Mouse (Mus musculus): ENCODE results near the gene Gm43191.

Gm43191 gene

GRCm38 (mm10) chr3:116620636-116621370 is 60.3 kb downstream of the Gm43191 start:
- no peak for DNase-seq

- DNase-seq = no peak
Observed at GRCm38 (mm10) chr3:116618855-116619254, 62.2 kb downstream of the Gm43191 start.

DNA sequence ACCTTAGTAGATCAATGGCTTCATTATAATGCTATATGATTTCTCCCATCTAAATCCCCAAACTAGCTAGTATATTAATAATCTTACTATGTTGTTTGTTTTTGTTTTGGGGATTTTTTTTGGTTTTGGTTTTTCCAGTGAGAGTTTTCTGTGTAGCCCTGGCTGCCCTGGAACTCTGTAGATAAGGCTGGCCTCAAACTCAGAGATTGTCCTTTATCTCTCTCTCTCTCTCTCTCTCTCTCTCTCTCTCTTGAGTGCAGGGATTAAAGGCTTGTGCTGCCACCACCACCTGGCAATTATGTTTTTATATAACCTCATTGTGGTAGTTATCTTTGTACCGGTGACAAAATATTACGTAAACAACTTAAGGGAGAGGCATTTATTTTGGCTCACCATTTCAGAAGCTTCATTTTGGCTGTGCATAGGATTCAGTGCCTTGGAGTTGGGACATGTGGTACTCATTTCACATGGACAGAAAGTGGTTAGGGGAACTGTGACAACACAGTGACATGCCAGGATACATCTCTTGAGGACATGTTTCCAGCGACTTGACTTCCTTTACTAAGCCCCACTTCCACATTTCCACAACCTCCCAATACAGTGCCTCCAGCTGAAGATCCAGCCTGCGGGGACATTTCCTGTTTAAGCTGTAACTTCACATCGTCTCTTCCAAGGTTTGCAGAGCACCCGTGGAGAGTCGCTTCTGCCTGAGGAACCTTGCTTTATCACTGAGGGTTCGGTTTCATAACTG is 65.6 kb downstream of the Gm43191 start:
- no peak for DNase-seq

- DNase-seq = no peak
Observed at GRCm38 (mm10) chr3:116614295-116614892, 66.7 kb downstream of the Gm43191 start, which contains the start of gene Trmt13. TSS of gene Trmt13 (minus strand) at chr3:116614587.

DNA sequence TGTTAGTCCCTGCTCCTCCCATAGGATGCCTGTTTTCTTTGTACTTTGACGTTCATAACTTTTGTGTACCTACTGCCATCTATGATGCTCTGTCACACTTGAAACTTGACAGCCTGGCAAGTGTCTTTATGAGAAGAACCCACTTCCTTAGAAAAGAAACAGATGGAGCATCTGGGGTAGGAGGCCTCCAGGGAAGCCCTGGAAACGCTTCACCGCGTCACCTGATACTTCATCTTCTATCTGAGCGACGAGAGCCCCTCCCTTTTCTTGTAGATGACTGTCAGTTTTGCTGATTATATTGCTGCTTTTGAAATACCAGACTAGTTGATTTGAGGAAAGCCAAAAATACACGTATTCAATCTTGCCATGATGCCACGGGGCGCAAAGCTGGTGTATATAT is 76.5 kb downstream of the Gm43191 start:
- no peak for DNase-seq

- DNase-seq = no peak
Observed at GRCm38 (mm10) chr3:116601781-116602180, 79.3 kb downstream of the Gm43191 start.

DNA sequence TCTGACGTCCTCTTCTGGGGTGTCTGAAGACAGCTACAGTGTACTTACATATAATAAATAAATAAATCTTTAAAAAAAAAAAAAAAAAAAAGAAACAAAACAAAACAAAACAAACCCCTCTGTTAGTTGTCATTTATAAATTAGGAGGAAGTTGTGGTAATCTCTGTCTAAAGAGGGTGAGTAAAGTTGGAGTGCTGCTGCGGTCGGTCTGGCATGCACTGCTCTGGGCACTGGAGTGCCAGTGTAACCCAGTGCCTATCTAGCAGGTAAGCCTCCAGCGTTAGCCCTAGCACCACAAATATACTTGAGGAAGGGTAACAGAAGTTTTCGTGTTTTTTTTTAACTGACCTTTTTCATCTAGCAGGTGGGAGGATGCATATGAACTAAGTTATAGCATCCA is 80.1 kb downstream of the Gm43191 start:
- no peak for DNase-seq

- no peak for DNase-seq
Observed at GRCm38 (mm10) chr3:116599705-116600104, 81.4 kb downstream of the Gm43191 start.

DNA sequence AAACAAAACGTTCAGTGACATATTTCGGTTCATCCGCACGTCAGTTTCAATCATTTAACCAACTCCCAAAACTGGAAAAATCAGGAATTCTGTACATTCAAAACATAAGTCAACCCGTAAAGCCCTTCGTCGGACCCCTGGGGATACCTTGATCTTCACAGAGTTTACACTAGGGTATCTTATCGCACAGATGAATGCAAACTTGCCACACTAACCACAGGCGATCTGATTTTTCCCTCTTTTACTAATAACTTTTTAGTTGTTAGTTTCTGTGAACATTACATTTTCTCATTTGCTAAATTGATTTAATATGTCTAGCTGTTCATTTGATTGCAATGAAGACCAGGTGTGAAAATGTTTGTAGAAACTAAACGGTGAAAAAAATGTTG is 85.5 kb downstream of the Gm43191 start:
- DNase-seq = no peak

DNA sequence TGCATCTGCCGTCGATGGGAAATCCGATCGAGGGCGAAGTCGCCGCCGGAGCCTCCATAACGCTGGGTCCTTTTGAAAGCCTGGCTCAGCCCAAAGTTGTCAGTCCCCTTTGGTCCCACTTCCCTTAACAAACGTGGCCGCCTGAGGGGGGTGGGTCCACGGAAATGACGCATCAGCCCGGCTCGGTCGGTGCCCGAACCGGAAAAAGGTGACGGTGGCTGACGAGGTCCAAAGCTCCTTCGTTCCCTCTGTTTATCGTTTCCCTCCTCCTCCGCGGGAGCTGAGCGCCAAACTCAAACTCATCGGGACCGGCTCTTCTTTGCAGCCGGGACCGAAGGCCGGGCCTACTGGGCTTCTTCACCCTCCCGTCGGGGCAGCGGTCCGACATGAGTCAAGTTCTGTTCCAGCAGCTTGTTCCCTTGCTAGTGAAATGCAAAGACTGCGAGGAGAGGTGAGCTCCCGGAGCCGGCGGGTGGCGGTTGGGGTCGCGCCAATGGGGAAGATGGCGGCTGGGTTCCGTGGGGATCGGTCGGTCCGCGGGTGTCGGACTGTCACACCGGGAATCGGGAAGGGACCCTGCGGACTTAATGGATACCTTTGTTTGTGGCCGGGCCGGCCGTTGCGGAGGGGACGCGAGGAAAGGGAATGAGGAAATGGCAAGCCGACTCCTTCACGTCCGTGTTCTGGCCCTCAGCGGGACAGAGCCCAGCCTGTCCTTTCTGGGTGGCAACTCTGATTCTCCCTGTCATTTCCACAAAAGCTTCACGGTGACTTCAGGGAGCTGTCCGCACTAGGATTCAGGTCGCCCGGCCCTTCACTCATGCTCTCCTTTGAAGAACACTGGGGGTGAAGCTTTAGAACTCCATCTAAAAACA is 86.1 kb downstream of the Gm43191 start, which contains the start of gene Sass6:
TSS of gene Sass6 (plus strand) at position 255 of the 875 bp plus-strand sequence.
- DNase-seq = peak; percentile 99 to 100

DNA sequence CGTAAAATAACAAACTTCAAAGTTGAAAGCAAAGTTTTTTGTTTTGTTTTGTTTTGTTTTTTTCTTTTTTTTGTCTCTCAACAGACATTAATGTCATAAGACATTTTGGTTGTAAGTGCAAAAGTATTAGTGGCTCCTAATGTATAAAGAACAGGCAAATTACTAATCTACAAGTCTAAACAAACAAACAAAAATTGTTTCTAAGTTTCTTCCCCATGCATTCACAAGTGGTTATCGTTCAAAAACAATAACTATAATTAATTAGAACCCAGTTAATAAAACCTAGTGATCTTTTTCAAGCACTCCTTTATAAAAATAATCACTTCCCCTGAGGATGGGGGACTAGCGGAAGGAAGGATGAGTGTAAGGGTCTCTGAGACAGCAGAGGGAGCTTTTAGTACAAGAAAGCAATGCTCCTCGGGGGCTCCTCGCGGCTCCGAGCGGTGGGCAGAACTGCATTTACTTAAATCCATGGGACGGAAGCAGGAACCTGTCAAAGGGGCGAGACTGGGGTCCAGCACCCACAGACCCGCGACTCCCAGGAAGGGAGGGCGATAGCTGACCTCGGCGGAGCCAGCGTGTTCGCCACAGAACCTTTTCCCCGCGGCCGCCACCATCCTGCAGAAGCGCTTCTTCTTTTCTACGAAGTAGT is 86.9 kb downstream of the Gm43191 start:
- DNase-seq = no peak

All from kidney, postnatal 36 days (tissue).